Mouse (Mus musculus): ENCODE measurements at regions not wholly inside any gene's neighbourhood (a gene's known extent, or its start where the extent isn't known, plus 50 kb on each side); places are given as distances from the start of the nearest gene placed in this dataset.

- 50% methylated on average over 1 of the region's 1 CpGs for WGBS
- ATAC-seq = peak; percentile 89
Observed at GRCm38 (mm10) chr3:77993700-77994099, 1292.6 kb downstream of the Rapgef2 start.

GRCm38 (mm10) chr3:77944801-77945200 lies 1341.5 kb downstream of the Rapgef2 start:
- H3K9ac ChIP-seq (ENCODE audit: low read depth, low read length) = no peak overlapping the region
- H3K4me3 ChIP-seq (ENCODE audit: low read length) = no peak overlapping the region
- ATAC-seq = no peak
- H3K4me1 ChIP-seq (ENCODE audit: control insufficient read depth, insufficient read depth, low read depth, low read length) = no peaks in the 10 kb centered on the region
- 87% methylated on average over 1 of the region's 1 CpGs for WGBS
- H3K9me3 ChIP-seq (ENCODE audit: control insufficient read depth, low read length) = no peaks in the 10 kb centered on the region
- no peaks in the 10 kb centered on the region for H3K27me3 ChIP-seq (replicated peaks; ENCODE audit: control insufficient read depth, insufficient read depth, low read length)
- no peak overlapping the region for H3K27ac ChIP-seq (ENCODE audit: low read depth, low read length)
- H3K36me3 ChIP-seq (ENCODE audit: control insufficient read depth, insufficient read depth, low read length) = no peaks in the 10 kb centered on the region
- H3K4me2 ChIP-seq (ENCODE audit: low read length) = no peak overlapping the region

More at GRCm38 (mm10) chr3:77993700-77994099, 1292.6 kb downstream of the Rapgef2 start:
- H3K4me3 ChIP-seq (ENCODE audit: low read length) = no peak overlapping the region
- H3K27ac ChIP-seq (ENCODE audit: low read depth, low read length) = no peak overlapping the region
- H3K9ac ChIP-seq (ENCODE audit: low read depth, low read length) = no peak overlapping the region
- H3K4me2 ChIP-seq (ENCODE audit: low read length) = no peak overlapping the region
- H3K9me3 ChIP-seq (ENCODE audit: control insufficient read depth, low read length) = no peaks in the 10 kb centered on the region
- no peaks in the 10 kb centered on the region for H3K36me3 ChIP-seq (ENCODE audit: control insufficient read depth, insufficient read depth, low read length)
- H3K4me1 ChIP-seq (ENCODE audit: control insufficient read depth, insufficient read depth, low read depth, low read length) = no peaks in the 10 kb centered on the region
- H3K27me3 ChIP-seq (replicated peaks; ENCODE audit: control insufficient read depth, insufficient read depth, low read length) = no peaks in the 10 kb centered on the region

GRCm38 (mm10) chr3:77897244-77897643 lies 1389.1 kb downstream of the Rapgef2 start:
- Histone ChIP-seq H3K4me3 (ENCODE audit: low read length) (no peak overlapping the region), H3K36me3 (ENCODE audit: control insufficient read depth, insufficient read depth, low read length) (no peaks in the 10 kb centered on the region), H3K4me2 (ENCODE audit: low read length) (no peak overlapping the region), H3K27me3 (replicated peaks; ENCODE audit: control insufficient read depth, insufficient read depth, low read length) (no peaks in the 10 kb centered on the region), H3K9ac (ENCODE audit: low read depth, low read length) (no peak overlapping the region), H3K27ac (ENCODE audit: low read depth, low read length) (no peak overlapping the region), H3K9me3 (ENCODE audit: control insufficient read depth, low read length) (no peaks in the 10 kb centered on the region), H3K4me1 (ENCODE audit: control insufficient read depth, insufficient read depth, low read depth, low read length) (no peaks in the 10 kb centered on the region)
- ATAC-seq = no peak
- 90% methylated on average over 4 of the region's 4 CpGs for WGBS

- Histone ChIP-seq H3K9me3 (ENCODE audit: control insufficient read depth, low read length) (no peaks in the 10 kb centered on the region), H3K27me3 (replicated peaks; ENCODE audit: control insufficient read depth, insufficient read depth, low read length) (no peaks in the 10 kb centered on the region), H3K36me3 (ENCODE audit: control insufficient read depth, insufficient read depth, low read length) (no peaks in the 10 kb centered on the region), H3K9ac (ENCODE audit: low read depth, low read length) (no peak overlapping the region), H3K4me1 (ENCODE audit: control insufficient read depth, insufficient read depth, low read depth, low read length) (no peaks in the 10 kb centered on the region), H3K4me3 (ENCODE audit: low read length) (no peak overlapping the region), H3K4me2 (ENCODE audit: low read length) (no peak overlapping the region), H3K27ac (ENCODE audit: low read depth, low read length) (no peak overlapping the region)
- no peak for ATAC-seq
- 89% methylated on average over 3 of the region's 3 CpGs for WGBS
Observed at GRCm38 (mm10) chr3:77887634-77888033, 1398.7 kb downstream of the Rapgef2 start.

- Histone ChIP-seq H3K4me3 (ENCODE audit: low read length) (no peak overlapping the region), H3K27me3 (replicated peaks; ENCODE audit: control insufficient read depth, insufficient read depth, low read length) (no peaks in the 10 kb centered on the region), H3K9me3 (ENCODE audit: control insufficient read depth, low read length) (no peaks in the 10 kb centered on the region), H3K36me3 (ENCODE audit: control insufficient read depth, insufficient read depth, low read length) (no peaks in the 10 kb centered on the region), H3K27ac (ENCODE audit: low read depth, low read length) (no peak overlapping the region), H3K9ac (ENCODE audit: low read depth, low read length) (no peak overlapping the region), H3K4me2 (ENCODE audit: low read length) (no peak overlapping the region), H3K4me1 (ENCODE audit: control insufficient read depth, insufficient read depth, low read depth, low read length) (no peaks in the 10 kb centered on the region)
- ATAC-seq = no peak
- WGBS = 82% methylated on average over 3 of the region's 3 CpGs
Observed at GRCm38 (mm10) chr3:77848717-77849241, 1437.5 kb downstream of the Rapgef2 start.

- H3K4me3 ChIP-seq (ENCODE audit: low read length) = no peak overlapping the region
- no peak overlapping the region for H3K4me2 ChIP-seq (ENCODE audit: low read length)
- 71% methylated on average over 1 of the region's 1 CpGs for WGBS
- no peak overlapping the region for H3K27ac ChIP-seq (ENCODE audit: low read depth, low read length)
- H3K27me3 ChIP-seq (replicated peaks; ENCODE audit: control insufficient read depth, insufficient read depth, low read length) = no peaks in the 10 kb centered on the region
- no peak overlapping the region for H3K9ac ChIP-seq (ENCODE audit: low read depth, low read length)
- H3K4me1 ChIP-seq (ENCODE audit: control insufficient read depth, insufficient read depth, low read depth, low read length) = no peaks in the 10 kb centered on the region
- H3K9me3 ChIP-seq (ENCODE audit: control insufficient read depth, low read length) = no peaks in the 10 kb centered on the region
- H3K36me3 ChIP-seq (ENCODE audit: control insufficient read depth, insufficient read depth, low read length) = no peaks in the 10 kb centered on the region
- no peak; the same call in 1 of the 2 replicates for ATAC-seq
Observed at GRCm38 (mm10) chr3:77832230-77832805, 1454.0 kb downstream of the Rapgef2 start.

- Histone ChIP-seq H3K9me3 (ENCODE audit: control insufficient read depth, low read length) (no peaks in the 10 kb centered on the region), H3K27ac (ENCODE audit: low read depth, low read length) (no peak overlapping the region), H3K27me3 (replicated peaks; ENCODE audit: control insufficient read depth, insufficient read depth, low read length) (no peaks in the 10 kb centered on the region), H3K4me2 (ENCODE audit: low read length) (no peak overlapping the region), H3K4me3 (ENCODE audit: low read length) (no peak overlapping the region), H3K4me1 (ENCODE audit: control insufficient read depth, insufficient read depth, low read depth, low read length) (no peaks in the 10 kb centered on the region), H3K36me3 (ENCODE audit: control insufficient read depth, insufficient read depth, low read length) (no peaks in the 10 kb centered on the region), H3K9ac (ENCODE audit: low read depth, low read length) (no peak overlapping the region)
- no peak for ATAC-seq
- WGBS = 67% methylated on average over 2 of the region's 2 CpGs
Observed at GRCm38 (mm10) chr3:77831760-77832159, 1454.6 kb downstream of the Rapgef2 start.

GRCm38 (mm10) chr3:77831256-77831655 lies 1455.1 kb downstream of the Rapgef2 start:
- Histone ChIP-seq H3K27me3 (replicated peaks; ENCODE audit: control insufficient read depth, insufficient read depth, low read length) (no peaks in the 10 kb centered on the region), H3K9me3 (ENCODE audit: control insufficient read depth, low read length) (no peaks in the 10 kb centered on the region), H3K4me1 (ENCODE audit: control insufficient read depth, insufficient read depth, low read depth, low read length) (no peaks in the 10 kb centered on the region), H3K27ac (ENCODE audit: low read depth, low read length) (no peak overlapping the region), H3K36me3 (ENCODE audit: control insufficient read depth, insufficient read depth, low read length) (no peaks in the 10 kb centered on the region), H3K4me2 (ENCODE audit: low read length) (no peak overlapping the region), H3K9ac (ENCODE audit: low read depth, low read length) (no peak overlapping the region), H3K4me3 (ENCODE audit: low read length) (no peak overlapping the region)
- WGBS = 72% methylated on average over 4 of the region's 4 CpGs
- no peak for ATAC-seq

- H3K36me3 ChIP-seq (ENCODE audit: control insufficient read depth, insufficient read depth, low read length) = no peaks in the 10 kb centered on the region
- ATAC-seq = no peak
- H3K4me1 ChIP-seq (ENCODE audit: control insufficient read depth, insufficient read depth, low read depth, low read length) = no peaks in the 10 kb centered on the region
- H3K4me3 ChIP-seq (ENCODE audit: low read length) = no peak overlapping the region
- H3K9me3 ChIP-seq (ENCODE audit: control insufficient read depth, low read length) = no peaks in the 10 kb centered on the region
- H3K27me3 ChIP-seq (replicated peaks; ENCODE audit: control insufficient read depth, insufficient read depth, low read length) = no peaks in the 10 kb centered on the region
- H3K4me2 ChIP-seq (ENCODE audit: low read length) = no peak overlapping the region
- no peak overlapping the region for H3K27ac ChIP-seq (ENCODE audit: low read depth, low read length)
- H3K9ac ChIP-seq (ENCODE audit: low read depth, low read length) = no peak overlapping the region
Observed at GRCm38 (mm10) chr3:77830219-77830618, 1456.1 kb downstream of the Rapgef2 start.

All from hindbrain, embryonic 16.5 days (tissue).